Mouse (Mus musculus): ENCODE measurements around the gene Rgp1. TPM values are rescaled to one million over a fixed set of nuclear protein-coding genes. Genes with fewer than 3 reads are reported as not detected.
A peak's percentile ranks its signal among the peaks of the same experiment; 100 is the strongest.

Gene Rgp1
- polyA plus RNA-seq, 1 experiment, result 27.9 TPM

GRCm38 (mm10) chr4:43629106-43629817 lies 50.7 kb downstream of the Rgp1 start:
- Histone ChIP-seq H3K9ac (ENCODE audit: low read depth, poor library complexity, severe bottlenecking) (no peak overlapping the region), H3K9me3 (replicated peaks; ENCODE audit: control insufficient read depth, insufficient read depth, low read length, poor library complexity, severe bottlenecking) (peaks cover 10% of the 10 kb centered on the region), H3K27me3 (ENCODE audit: control insufficient read depth, insufficient read depth, low read length, poor library complexity, severe bottlenecking) (peaks cover 5% of the 10 kb centered on the region; the same call in 1 of the 2 replicates), H3K36me3 (ENCODE audit: control insufficient read depth, insufficient read depth, low read length, poor library complexity, severe bottlenecking) (no peaks in the 10 kb centered on the region), H3K4me3 (ENCODE audit: low read depth, low read length) (no peak overlapping the region), H3K27ac (ENCODE audit: insufficient read depth, low read length) (no peak overlapping the region), H3K4me1 (ENCODE audit: control insufficient read depth, insufficient read depth, low read length) (no peaks in the 10 kb centered on the region)
- TF ChIP-seq CTCF (IDR thresholded peaks at IDR 0.05; ENCODE audit: low read depth, low read length) (no peak), POLR2A (IDR thresholded peaks at IDR 0.05; ENCODE audit: insufficient read depth, low read length) (no peak), EP300 (IDR thresholded peaks at IDR 0.05; ENCODE audit: insufficient read depth, low read depth, low read length) (no peak)

GRCm38 (mm10) chr4:43630030-43630581 lies 51.6 kb downstream of the Rgp1 start:
- Histone ChIP-seq H3K4me3 (ENCODE audit: low read depth, low read length) (no peak overlapping the region), H3K9ac (ENCODE audit: low read depth, poor library complexity, severe bottlenecking) (no peak overlapping the region), H3K27ac (ENCODE audit: insufficient read depth, low read length) (no peak overlapping the region), H3K27me3 (ENCODE audit: control insufficient read depth, insufficient read depth, low read length, poor library complexity, severe bottlenecking) (peaks cover 5% of the 10 kb centered on the region; the same call in 1 of the 2 replicates), H3K4me1 (ENCODE audit: control insufficient read depth, insufficient read depth, low read length) (no peaks in the 10 kb centered on the region), H3K36me3 (ENCODE audit: control insufficient read depth, insufficient read depth, low read length, poor library complexity, severe bottlenecking) (no peaks in the 10 kb centered on the region), H3K9me3 (replicated peaks; ENCODE audit: control insufficient read depth, insufficient read depth, low read length, poor library complexity, severe bottlenecking) (peaks cover 6% of the 10 kb centered on the region)
- TF ChIP-seq POLR2A (IDR thresholded peaks at IDR 0.05; ENCODE audit: insufficient read depth, low read length), result no peak
- TF ChIP-seq CTCF (IDR thresholded peaks at IDR 0.05; ENCODE audit: low read depth, low read length), result peak; percentile 59
- TF ChIP-seq EP300 (IDR thresholded peaks at IDR 0.05; ENCODE audit: insufficient read depth, low read depth, low read length), result no peak

- Histone ChIP-seq H3K4me1 (ENCODE audit: control insufficient read depth, insufficient read depth, low read length) (no peaks in the 10 kb centered on the region), H3K9ac (ENCODE audit: low read depth, poor library complexity, severe bottlenecking) (no peak overlapping the region), H3K27me3 (ENCODE audit: control insufficient read depth, insufficient read depth, low read length, poor library complexity, severe bottlenecking) (peaks cover 5% of the 10 kb centered on the region; the same call in 1 of the 2 replicates), H3K36me3 (ENCODE audit: control insufficient read depth, insufficient read depth, low read length, poor library complexity, severe bottlenecking) (no peaks in the 10 kb centered on the region), H3K9me3 (replicated peaks; ENCODE audit: control insufficient read depth, insufficient read depth, low read length, poor library complexity, severe bottlenecking) (peaks cover under 1% of the 10 kb centered on the region; the same call in 1 of the 2 replicates), H3K4me3 (ENCODE audit: low read depth, low read length) (no peak overlapping the region), H3K27ac (ENCODE audit: insufficient read depth, low read length) (no peak overlapping the region)
- TF ChIP-seq CTCF (IDR thresholded peaks at IDR 0.05; ENCODE audit: low read depth, low read length), result no peak
- no peak for TF ChIP-seq POLR2A (IDR thresholded peaks at IDR 0.05; ENCODE audit: insufficient read depth, low read length)
- TF ChIP-seq EP300 (IDR thresholded peaks at IDR 0.05; ENCODE audit: insufficient read depth, low read depth, low read length), result no peak
These were observed 52.1 kb downstream of the Rgp1 start for GRCm38 (mm10) chr4:43630671-43631045.

GRCm38 (mm10) chr4:43631046-43631955 lies 52.8 kb downstream of the Rgp1 start, which contains the start of gene Npr2:
TSS of gene Npr2 (plus strand) at chr4:43631935.
- Histone ChIP-seq H3K4me1 (ENCODE audit: control insufficient read depth, insufficient read depth, low read length) (no peaks in the 10 kb centered on the region), H3K36me3 (ENCODE audit: control insufficient read depth, insufficient read depth, low read length, poor library complexity, severe bottlenecking) (no peaks in the 10 kb centered on the region), H3K9ac (ENCODE audit: low read depth, poor library complexity, severe bottlenecking) (peak within 1 kb of the TSS; percentile 92), H3K9me3 (replicated peaks; ENCODE audit: control insufficient read depth, insufficient read depth, low read length, poor library complexity, severe bottlenecking) (no peaks in the 10 kb centered on the region), H3K27me3 (ENCODE audit: control insufficient read depth, insufficient read depth, low read length, poor library complexity, severe bottlenecking) (peaks cover 5% of the 10 kb centered on the region; the same call in 1 of the 2 replicates), H3K4me3 (ENCODE audit: low read depth, low read length) (peak within 1 kb of the TSS; percentile 81), H3K27ac (ENCODE audit: insufficient read depth, low read length) (no peak within 1 kb of the TSS)
- no peak for TF ChIP-seq POLR2A (IDR thresholded peaks at IDR 0.05; ENCODE audit: insufficient read depth, low read length)
- no peak for TF ChIP-seq CTCF (IDR thresholded peaks at IDR 0.05; ENCODE audit: low read depth, low read length)
- TF ChIP-seq EP300 (IDR thresholded peaks at IDR 0.05; ENCODE audit: insufficient read depth, low read depth, low read length), result no peak

GRCm38 (mm10) chr4:43631956-43632920 lies 53.7 kb downstream of the Rgp1 start:
- H3K4me1 ChIP-seq (ENCODE audit: control insufficient read depth, insufficient read depth, low read length), result no peaks in the 10 kb centered on the region
- H3K27ac ChIP-seq (ENCODE audit: insufficient read depth, low read length), result no peak overlapping the region
- H3K9ac ChIP-seq (ENCODE audit: low read depth, poor library complexity, severe bottlenecking), result peak overlapping the region; percentile 92
- no peaks in the 10 kb centered on the region for H3K9me3 ChIP-seq (replicated peaks; ENCODE audit: control insufficient read depth, insufficient read depth, low read length, poor library complexity, severe bottlenecking)
- peaks cover 5% of the 10 kb centered on the region; the same call in 1 of the 2 replicates for H3K27me3 ChIP-seq (ENCODE audit: control insufficient read depth, insufficient read depth, low read length, poor library complexity, severe bottlenecking)
- H3K4me3 ChIP-seq (ENCODE audit: low read depth, low read length), result peak overlapping the region; percentile 81
- H3K36me3 ChIP-seq (ENCODE audit: control insufficient read depth, insufficient read depth, low read length, poor library complexity, severe bottlenecking), result no peaks in the 10 kb centered on the region
- no peak for TF ChIP-seq EP300 (IDR thresholded peaks at IDR 0.05; ENCODE audit: insufficient read depth, low read depth, low read length)
- no peak for TF ChIP-seq CTCF (IDR thresholded peaks at IDR 0.05; ENCODE audit: low read depth, low read length)
- no peak for TF ChIP-seq POLR2A (IDR thresholded peaks at IDR 0.05; ENCODE audit: insufficient read depth, low read length)

Measured in ES-Bruce4 (cell line).